Mouse (Mus musculus): Measurements from ENCODE around the gene Emc10.

Gene Emc10

DNA sequence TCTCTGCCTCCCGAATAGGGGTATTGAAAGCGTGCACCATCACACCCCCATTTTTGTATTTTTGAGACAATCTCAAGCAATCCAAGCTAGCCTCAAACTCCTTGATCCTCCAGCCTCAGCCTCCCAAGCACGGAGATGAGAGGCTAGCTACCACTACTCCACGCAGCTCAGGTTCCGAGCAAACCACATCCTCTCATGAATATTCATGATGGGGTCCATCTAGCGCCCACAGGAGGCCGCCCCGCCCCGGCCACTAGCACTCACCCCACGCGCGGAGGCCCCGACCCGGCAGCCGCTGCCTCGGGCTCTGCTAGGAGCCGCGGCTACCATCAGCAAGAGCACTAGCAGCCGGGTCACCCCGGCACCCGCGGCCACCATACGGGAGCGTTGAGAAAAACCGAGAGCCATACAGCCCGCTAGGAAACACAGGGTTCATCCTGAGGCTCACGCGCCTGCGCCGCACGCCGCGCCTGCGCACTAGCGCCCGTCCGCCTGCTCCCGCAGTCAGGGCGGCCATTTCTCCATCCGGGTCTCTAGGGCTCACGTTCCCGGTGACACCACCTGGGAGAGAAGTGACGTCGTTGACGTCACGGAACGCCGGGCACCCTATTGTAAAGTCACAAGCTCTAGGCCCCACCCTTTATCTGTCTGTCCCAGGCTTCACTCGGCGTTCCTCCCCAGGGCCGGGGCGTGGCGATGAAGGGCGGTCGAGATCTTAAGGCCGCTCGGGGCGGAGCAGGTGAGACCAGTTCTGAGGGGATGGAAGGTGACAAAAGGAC, at the start of gene Emc10, which contains the start of gene Fam71e1:
Gene Emc10, minus strand, starts transcription at position 538 of the 779 bp plus-strand sequence.
Gene Fam71e1, plus strand, starts transcription at position 590 of the 779 bp plus-strand sequence.
- peak; percentile 99 for DNase-seq (ENCODE audit: extremely low spot score)

DNA sequence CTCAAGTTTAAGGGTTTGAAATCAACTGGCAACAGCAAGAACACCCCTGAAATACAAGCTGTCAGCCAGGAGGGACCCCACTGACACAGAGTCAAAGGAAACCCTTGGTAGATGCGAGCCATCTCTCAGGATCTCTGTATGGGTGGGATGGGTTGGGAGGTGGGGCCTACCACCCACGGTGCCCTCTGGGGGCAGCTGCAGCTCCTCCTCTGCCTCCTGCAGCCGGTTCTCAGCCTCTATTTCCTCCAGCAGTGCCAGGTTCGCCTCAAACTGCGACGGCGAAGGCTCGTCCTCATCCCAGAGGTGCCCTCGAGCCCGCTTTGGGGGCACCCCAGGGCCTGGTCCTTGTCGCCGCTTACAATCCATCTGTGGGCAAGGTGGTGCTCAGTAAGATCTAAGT, 46.7 kb upstream of the Emc10 start:
- no peak for DNase-seq (ENCODE audit: extremely low spot score)

DNA sequence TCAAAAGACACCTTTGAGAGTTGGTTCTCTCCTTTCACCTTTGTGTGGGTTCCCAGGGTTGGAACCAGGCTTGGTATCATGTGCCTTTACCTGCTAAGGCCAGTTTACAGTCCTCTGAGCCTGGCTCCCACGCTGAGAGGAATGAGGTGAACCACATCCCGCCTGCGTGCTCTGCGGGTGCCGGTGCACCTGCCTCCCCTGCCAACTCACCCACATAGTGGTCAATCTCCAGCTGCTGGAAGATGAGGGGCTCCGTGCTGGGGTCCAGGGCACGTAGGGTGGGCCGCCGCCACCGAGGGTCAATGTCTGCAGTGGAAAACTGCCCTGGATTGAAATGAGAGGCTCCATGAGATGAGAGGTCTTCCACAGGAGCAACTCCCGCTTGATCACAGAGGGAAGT, 46.2 kb upstream of the Emc10 start:
- DNase-seq (ENCODE audit: extremely low spot score), result no peak

DNA sequence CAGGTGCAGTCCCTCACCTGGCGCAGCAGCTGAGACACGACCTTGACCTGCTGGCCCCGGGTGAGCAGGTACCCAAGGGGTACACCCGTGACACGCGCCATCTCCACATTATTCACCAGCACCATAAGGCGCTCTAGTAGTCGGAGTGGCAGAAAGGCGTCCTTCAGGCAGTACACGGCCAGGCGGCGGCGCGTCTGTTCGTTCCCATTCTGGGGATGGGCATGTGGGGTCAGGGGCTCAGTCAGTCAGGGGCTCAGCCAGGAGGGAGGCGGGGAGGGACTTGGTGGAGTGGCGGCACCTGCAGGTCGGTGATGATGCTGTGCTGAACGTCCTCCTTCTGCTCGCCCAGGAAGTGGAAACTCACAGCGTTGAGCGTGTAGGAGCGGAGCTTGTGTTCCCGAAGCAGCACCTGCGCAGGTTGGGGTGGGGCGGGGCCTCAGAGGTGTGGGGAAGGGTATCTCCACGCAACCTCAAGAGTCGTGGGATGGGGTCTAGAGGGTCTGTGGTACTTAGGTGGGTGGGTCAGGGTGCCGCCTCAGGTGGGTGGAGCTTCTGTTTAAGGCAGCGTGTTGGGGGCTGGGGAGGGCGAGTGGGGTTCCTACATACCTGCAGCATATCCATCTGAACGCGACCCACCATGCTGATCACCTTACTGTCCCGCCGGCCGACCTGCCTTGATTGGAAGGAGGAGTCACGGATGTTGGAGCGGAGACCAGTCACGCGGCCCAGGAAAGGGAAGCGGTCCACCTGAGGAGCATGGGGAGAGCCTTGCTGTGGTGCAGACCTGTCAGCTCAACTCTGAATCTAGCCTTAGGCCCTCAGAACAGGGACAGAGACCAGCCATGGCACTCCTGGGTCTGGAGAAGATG, 42.7 kb upstream of the Emc10 start:
- no peak for DNase-seq (ENCODE audit: extremely low spot score)

DNA sequence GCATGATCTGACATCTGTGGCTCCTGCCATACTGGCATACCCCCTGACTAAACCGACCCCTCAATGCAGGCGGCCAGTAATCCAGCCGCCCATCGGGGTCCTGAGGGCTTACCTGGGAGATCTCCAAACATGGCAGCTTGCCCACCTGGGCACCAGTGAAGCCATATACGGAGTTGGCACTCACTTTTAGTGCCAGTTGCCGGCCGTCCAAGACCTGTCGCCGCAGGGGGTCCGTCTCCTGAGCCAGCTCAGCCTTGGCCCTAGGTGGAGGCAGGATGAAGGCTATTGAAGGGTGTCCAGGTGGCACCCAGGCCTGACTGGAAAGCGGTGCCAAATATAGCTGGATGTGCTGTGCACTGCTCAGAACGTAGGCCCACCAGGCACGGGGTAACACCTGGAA, 41.2 kb upstream of the Emc10 start:
- no peak for DNase-seq (ENCODE audit: extremely low spot score)

DNA sequence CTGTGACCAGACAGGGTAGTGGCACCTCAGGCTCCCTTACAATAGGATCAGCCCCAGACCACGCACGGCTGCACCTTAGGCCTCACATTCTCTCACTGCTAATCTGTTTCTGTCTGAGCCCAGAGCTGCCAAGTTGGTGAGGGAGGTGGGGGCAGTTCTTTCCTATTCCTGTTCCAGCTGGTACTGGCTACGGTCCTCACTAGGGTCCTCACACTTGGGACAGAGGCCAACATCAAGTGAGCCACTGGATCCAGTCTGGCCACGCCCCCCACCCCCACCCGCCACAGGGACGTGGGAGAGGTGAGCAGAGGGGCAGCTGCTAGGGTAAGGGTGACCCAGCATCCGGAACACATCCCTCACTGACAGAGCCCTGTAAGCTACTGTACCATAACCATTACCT, 40.7 kb upstream of the Emc10 start:
- DNase-seq (ENCODE audit: extremely low spot score), result no peak

DNA sequence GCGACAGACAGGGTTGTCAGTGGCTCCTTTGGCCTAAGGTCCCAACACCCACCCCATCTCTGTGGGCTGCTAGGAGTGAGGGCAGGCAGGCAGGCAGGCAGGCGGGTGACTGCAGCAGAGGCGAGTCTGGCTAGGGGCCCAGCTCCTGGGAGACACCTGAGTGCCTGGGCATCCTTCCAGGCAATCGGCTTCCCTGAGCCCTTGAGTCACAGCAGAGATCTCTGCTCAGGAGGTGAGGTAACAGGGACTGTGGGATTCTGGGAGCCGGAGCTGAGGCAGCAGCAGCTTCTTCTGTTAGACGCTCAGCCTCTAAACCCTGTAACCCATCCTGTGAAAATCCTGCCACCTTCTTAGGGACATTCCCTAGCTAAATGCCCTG, 40.2 kb upstream of the Emc10 start:
- no peak for DNase-seq (ENCODE audit: extremely low spot score)

DNA sequence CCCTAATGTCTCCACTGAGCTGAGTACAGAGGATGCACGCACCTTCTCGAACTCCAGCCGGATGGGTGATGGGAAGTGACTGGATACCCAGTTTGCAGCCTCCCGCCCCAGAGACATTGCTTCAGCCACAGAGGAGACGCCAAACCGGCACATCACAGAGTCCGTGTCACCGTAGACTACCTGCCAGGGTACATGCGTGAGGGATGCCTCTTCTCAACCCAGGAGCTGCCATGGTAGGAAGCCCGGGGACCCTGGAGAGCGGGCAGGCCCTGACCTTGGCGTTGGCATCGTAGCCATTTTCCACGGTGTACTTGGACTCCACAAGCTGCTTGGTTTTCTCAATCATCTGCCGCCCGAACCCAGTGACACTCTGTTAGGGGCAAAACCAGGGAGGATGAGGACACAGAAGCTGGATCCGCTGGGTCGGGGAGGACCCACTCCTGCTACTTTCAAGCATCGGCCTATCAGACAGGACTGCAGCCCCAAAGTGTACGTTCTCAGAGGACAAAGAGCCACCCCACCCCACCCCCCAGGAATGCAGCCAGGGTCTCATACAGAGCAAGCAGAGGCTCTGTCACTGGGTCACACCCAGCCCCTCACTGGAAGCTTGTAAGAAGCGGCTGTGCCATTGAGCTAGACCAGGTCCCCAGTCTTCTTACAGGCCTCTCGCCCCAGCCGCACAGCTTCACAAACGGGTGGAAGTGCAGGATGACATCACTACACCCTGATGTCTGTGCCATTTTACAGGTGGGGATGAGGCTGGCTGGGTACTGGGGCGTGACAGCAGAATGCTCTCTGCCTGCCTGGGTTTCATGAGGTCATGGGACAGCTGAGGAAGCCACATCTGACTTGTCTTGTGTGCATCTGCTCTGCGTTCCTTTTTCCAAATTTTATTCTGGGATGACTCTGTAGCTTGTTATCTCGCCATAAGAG, 39.6 kb upstream of the Emc10 start:
- no peak for DNase-seq (ENCODE audit: extremely low spot score)

DNA sequence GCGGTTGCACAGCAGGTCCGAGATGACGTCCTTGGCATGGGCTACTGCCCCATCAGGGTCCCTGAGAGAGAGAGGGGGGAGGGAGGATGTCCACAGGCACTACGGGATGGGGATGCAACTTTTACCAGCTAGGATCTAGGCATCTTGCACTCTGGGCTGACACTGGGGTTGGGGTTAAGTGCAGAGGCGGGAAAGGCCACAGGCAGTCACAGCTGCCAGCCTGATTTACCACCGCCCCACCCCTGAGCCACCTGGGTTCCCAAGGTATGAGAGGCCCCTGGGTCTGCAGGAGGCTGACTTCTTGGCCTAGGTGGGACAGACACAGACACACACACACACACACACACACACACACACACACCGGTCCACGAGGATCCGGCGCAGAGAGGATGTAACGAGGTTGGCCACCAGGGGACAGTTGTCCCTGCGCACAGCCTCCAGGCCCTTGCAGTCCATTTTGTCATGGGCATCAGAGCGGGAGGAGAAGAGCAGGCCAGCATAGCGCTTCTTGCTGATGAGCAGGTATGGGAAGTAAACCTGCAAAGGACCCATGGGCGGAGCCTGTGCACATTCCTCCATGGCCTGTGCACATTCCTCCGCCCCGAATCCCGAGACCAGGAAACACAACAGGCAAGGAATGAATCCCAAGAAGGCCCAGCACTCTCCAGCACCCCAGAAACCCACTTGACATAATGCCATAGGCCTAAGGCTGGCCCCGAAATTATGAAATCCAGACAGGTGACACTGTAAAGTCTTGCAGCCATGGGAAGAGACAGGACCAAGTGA, 38.5 kb upstream of the Emc10 start:
- DNase-seq (ENCODE audit: extremely low spot score), result no peak

DNA sequence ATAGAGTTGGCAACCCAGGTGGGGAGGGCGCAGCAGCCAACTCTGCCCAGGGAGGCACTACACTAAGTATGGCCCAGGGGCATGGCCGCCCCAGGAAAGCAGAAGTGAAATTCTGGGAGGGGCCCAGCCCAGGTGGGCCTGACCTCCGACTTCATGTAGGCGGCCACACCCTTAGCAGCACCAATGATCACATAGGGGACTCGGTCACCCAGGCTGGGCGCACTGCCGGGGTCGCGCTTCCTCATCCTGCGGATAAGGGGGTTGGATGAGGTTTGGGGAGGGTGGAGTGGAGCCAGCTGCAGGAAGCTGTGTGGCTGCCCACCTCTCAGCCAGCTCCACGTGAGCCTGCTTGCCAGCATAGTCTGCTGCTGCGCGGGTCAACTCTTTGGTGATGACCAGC, 37.9 kb upstream of the Emc10 start:
- no peak for DNase-seq (ENCODE audit: extremely low spot score)

DNA sequence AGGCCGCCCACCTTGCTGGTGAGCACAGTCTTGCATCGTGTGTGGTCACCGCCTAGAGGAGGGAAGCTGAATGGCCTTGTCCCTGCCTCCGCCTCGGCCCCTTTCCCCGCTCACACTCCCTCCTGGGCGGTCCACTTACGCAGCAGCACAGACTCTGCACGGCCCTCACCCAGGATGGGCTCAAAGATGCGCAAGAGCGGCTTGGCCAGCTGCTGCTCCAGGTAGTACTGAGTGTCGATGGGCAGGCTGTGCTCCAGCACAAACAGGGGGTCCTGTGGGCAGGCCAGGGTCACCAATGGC, 37.4 kb upstream of the Emc10 start:
- no peak for DNase-seq (ENCODE audit: extremely low spot score)

DNA sequence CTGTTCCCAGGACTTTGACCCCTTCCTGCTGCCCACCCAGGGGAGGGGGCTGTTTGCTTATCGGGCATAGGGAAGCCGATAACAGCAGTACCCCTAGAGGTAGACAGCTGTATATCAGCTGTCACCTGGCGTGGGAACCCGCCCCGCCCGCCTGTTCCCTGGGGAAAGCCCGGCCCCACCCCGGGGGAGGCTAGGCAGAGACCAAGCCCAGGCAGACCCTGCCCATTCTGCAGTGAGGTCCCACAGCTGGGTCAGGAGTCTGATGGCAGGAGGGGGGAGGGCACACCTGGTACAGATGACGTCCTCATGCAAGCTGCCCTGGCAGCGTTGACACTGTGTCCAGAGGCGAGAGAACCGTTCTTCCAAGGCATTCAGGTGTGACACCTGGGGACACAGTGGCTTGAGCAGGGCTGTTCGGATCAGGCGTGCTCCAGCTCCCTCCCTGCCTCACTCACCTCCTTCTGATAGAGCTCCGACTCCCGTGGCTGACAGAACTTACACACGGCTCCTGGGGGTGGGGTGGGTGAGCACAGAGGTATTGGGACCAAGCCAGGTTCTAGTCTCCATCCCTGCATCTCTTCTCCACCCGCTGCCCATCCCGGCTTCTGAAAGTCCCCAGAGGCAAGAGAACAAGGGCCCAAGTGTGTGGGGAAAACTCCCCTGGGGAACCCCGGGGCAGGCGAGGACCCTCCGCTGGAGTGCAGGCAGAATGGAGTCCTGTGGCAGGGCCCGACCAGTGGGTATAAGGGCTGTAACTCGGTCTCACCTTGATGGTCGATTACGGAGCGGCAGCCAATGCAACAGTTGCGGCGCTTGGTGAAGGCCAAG, 36.8 kb upstream of the Emc10 start:
- no peak for DNase-seq (ENCODE audit: extremely low spot score)

DNA sequence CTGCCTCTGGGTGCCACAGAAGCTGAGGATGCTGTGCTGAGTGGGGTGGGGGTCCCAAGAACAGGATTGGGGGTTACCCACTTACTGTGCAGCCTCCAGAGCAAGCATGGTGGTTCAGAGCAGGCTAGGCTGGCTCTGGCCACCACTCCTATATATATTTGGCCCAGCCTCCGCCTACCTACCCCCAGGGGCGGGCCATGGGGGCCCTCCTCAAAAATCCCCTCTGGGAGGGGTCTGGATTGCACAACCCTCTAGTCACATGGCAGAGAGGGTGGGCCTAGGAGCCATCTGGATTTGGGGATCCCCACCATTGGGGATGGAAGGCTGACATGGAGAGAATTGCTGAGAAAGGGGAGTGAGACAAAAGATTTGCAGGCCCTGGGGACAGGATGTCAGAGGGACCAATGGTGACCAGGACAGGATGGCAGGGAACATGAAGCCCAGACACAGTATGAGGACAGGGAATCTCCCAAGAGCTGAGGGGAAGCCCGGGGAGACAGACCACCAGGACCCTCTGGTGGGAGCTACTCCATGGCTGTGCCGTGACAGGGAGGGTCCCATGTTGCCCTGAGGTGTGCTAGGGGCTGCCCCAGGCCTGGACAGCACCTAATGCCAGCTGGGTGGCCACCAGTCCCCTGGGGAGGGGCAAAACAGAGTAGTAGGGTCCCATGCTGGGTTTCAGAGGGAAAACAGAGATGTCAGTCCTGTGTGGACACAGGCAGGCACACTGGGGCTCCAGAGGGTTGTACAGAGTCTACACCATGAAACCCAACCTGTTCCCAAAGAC, 35.8 kb upstream of the Emc10 start, which contains the start of gene Spib:
Gene Spib, minus strand, starts transcription at position 126 of the 787 bp plus-strand sequence.
- no peak for DNase-seq (ENCODE audit: extremely low spot score)

DNA sequence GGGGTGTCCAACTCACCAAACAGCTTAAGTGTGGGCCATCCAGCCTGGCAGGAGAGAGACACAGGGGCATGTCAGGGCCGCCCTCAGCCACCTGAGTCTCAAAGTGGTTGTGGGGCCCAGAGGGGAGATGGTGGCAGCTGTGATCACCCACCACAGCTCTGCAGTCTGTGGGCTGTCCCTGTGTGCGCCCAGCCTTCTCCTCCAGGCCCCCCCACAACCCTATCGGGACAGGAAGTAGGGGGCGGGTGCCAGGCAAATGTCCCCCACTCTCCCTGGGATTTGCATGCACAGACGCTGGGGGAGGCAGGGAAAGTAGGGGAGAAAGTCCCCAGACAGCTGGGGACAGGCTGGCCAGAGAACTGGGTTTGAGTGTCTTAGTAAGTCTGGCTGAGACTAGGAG, 34.9 kb upstream of the Emc10 start:
- DNase-seq (ENCODE audit: extremely low spot score), result no peak

DNA sequence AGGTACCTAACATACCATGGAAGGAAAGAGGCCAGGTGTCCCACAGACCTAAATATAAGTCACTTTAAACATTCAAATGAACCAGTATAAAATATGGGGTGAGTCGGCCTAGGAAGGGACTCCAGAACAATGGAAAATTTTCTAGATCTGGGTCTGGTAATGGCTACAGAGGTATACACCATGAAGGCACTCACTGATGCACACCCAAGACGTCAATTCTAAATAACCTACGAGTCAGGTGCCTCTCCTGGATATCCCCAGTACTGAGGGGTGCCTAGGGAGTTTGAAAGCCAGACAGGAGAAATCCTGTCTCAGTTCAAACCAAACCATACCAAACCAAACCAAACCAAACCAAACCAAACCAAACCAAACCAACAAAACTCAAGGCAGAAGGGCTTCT, 34.2 kb upstream of the Emc10 start:
- DNase-seq (ENCODE audit: extremely low spot score), result no peak

DNA sequence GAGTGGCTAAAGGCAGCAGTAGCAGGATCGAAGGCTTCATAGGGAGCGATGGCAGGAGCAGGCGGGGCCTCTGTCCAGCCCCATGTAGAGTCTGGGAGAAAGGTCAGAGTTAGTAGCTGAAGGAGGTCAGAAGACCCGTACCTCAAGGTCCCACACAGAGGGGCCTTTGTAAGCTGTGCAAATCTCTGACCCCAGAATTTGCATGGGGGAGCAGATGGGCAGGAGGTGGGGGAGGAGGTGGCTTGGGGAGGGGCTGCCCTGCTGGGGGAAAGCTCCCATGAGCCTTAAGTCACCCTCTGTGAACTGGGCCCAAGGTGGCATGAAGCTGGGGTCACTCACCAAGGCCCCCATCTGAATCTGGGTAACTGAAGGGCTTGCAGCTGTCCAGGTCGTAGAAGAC, 33.2 kb upstream of the Emc10 start:
- no peak for DNase-seq (ENCODE audit: extremely low spot score)

DNA sequence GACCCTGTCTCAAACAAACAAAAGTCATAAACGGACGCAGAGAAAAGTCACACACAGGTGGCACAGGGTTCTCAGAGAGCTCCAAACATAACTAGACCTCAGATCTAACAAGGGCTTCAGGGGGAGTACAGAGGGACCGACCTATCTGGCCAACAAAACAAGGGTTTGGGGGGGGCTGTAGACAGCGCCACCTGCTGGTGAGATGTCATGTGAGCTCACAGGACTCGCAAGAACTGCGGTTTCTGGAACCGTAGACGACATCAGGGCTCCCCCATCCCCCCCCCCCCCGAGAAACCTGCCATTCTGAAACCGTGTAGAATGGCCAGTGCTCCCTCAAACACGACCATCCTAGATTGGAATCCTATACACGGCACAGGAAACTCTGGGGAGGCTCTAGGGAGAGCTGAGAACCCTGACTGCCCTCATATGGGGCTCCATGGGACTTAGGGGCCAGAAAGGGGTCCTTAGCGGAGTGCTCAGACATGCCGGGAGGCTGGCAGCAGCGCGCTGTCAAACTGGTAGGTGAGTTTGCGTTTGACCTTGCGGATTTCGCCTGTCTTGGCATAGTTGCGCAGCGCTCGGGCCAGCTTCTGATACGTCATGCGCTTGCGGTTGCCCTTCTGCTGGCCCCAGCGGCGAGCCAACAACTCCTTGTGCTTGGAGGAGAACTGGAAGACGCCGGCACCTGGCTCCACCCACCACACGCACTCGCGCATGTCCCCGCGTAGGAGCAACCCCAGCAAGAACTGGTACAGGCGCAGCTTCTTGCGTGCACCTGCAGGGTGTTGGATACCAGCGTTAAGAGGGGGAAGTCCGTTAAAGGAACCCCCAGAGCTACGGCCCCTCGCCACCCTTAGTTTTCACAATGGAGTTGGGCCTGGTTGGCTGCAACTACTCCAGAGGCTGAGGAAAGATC, 31.4 kb upstream of the Emc10 start:
- DNase-seq (ENCODE audit: extremely low spot score), result peak; percentile 66

DNA sequence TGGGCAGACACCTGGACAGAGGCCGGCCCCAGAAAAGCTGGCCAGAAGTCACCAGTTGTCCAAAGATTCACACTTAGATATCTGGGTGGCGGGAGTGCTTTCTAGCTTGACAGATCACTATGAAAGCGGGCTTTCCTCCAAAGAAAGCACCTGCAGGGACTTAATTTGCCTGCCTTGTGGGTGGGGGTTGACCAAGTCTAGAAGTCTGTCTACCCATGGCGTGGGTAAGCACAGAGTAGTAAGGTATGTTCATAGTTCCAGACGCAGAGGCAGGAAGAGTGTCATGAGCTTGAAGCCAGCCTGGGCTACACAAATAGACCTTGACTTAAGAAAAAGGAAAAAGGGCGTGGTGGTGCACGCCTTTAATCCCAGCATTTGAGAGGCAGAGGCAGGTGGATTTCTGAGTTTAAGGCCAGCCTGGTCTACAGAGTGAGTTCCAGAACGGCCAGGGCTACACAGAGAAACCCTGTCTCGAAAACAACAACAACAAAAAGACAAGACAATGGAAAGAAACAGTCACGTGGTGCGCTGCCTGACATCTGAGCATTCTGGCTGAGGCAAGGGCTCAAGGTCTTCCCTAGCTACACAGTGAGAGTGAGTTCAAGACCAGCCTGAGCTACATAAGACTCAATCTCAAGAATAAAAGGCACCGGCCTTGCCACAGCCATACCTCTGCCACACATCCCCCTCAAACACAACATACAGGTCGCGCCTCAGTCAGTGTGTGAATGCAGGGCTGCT, 30.3 kb upstream of the Emc10 start:
- DNase-seq (ENCODE audit: extremely low spot score), result no peak
